Mouse (Mus musculus): ENCODE results near the gene Amigo3. TPM values are rescaled to one million over a fixed set of nuclear protein-coding genes. Genes with fewer than 3 reads are reported as not detected.

The Amigo3 gene
- polyA plus RNA-seq, 1 experiment from 2014 or later: 1.2 TPM

DNA sequence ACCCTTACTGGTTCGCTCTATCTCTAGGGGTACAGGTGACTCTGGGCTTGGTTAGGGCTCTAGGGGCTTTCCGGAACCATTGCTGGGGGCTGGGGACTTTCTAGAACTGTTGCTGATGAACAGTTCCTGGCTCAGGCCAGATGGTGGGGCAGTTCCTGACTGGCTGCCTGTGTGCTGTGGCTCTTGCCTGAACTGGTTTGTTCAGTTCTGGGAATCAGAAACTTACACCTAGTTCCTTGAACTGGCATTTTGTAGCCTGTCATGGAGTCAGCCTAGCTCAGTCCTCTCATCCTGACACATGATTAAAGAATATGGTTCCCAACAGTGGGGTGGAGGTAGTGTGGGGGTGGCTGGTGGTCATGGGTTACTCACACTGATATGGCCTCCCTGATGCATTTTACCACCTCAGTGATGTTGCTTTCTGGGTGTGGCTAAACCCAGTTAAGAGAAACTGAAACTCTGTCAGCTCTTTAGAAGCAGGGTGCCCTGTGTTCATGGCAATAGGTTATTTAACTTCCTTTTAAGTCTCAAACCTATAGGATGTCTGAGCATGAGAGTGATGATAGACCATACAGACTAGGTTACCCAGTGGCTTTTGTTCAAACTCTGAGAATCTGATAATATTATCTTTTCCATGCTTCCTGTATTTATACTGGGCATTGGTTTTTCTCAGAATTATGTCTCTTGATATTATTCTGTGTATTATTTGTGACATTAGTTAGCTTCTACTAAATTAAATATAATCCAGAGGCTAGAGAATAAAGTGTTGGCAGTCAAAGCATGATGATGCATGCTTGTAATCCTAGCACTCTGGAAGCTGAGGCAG is 17.4 kb upstream of the Amigo3 start:
- Histone ChIP-seq H3K27ac (no peak overlapping the region), H3K9ac (no peak overlapping the region), H3K4me3 (replicated peaks) (no peak overlapping the region), H3K9me3 (replicated peaks) (no peaks in the 10 kb centered on the region), H3K4me2 (no peak overlapping the region), H3K4me1 (replicated peaks) (peaks cover 10% of the 10 kb centered on the region), H3K27me3 (no peaks in the 10 kb centered on the region), H3K36me3 (peaks cover 79% of the 10 kb centered on the region)
- WGBS (ENCODE audit: insufficient replicate concordance): 91% methylated on average over 2 of the region's 2 CpGs
- ATAC-seq (ENCODE audit: low read depth) (no peak), DNase-seq (no peak)

DNA sequence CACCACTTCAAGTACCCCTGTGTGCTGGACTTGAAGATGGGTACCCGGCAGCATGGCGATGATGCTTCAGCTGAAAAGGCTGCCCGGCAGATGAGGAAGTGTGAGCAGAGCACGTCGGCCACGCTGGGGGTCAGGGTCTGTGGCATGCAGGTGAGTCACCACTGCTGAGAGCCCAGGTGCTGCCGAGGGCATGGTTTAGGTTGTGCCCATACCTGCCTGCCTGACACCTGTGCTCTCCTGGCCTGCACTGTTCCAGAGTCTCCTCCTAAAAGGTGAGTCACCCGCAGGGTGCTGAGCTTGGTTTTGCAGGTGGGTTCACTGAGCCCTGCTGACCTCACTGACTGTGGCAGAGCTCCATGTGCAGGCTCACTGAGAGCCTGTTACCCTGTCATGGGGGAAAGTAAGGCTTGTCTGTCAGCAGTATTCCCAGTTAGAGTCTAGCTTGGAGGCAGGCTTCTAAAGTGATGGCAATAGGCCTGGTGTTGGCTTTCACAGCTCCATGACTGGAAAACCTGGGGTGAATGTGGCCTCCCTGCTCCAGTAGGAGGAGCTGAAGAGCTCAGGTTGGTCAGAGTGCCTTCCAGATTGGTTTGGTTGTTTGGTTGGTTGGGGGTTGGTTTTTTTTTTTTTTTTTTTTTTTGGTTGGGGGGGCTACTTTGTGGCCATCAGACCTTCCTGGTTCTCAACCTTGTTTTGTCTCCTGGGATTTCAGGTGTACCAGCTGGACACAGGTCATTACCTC is 8.0 kb upstream of the Amigo3 start:
- Histone ChIP-seq H3K4me2 (no peak overlapping the region), H3K4me3 (replicated peaks) (no peak overlapping the region), H3K36me3 (peaks cover 67% of the 10 kb centered on the region), H3K4me1 (replicated peaks) (peaks cover 37% of the 10 kb centered on the region), H3K27me3 (no peaks in the 10 kb centered on the region), H3K9ac (no peak overlapping the region), H3K9me3 (replicated peaks) (no peaks in the 10 kb centered on the region), H3K27ac (no peak overlapping the region)
- WGBS (ENCODE audit: insufficient replicate concordance): 91% methylated on average over 8 of the region's 8 CpGs
- DNase-seq (no peak), ATAC-seq (ENCODE audit: low read depth) (no peak)

GRCm38 (mm10) chr9:108046582-108046981 is 6.4 kb upstream of the Amigo3 start:
- no peak overlapping the region for H3K4me2 ChIP-seq
- 82% methylated on average over 4 of the region's 4 CpGs for WGBS (ENCODE audit: insufficient replicate concordance)
- DNase-seq: no peak

DNA sequence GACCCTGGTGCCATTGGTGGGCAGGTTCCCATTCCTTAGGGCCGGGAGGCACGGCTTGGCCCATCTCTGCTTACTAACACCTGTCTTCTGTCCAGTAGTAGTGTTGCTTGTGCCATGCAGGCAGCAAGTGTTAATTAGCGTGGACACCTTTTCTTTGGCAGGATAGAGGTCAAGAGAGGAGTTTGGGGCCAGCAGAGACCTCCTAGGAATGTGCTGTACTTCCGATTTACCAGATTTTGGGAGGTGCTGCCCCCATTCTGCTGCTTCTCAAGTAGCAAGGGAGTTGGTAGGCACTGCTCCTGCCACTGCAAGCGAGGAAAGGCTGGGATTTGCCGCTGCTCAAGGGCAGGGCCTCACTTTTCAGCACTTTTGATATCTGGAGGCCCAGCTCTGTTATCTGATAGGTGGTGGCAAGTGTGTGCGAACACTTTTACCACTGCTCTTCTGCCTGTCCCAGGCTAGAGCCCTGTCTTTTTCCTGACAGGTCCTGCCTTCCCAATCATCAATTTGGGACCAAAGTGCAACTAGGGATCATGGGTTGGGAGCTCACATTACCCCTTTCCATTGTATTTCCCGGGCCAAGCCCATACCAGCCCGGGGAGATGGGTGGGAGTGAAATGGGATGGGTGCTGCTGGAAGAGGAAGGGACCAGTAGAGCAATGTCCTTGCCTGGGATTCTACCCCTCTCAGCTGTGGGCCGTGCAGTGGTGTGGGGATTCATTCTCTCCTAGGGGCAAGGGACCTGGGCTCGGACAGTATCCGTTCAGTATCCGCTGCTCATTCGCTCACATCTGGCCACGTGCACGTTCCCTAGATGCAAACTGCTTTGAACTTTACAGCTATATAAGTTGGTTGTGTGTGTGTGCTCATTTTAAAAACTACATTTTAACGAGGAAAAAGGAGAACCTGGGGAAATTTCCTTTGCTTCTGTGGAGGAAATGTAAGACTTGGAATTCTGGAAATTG is 5.1 kb upstream of the Amigo3 start:
- Histone ChIP-seq H3K4me2 (peak overlapping the region; percentile 83), H3K27ac (peak overlapping the region; percentile 88), H3K4me1 (replicated peaks) (peaks cover 55% of the 10 kb centered on the region), H3K9ac (peak overlapping the region; percentile 70), H3K36me3 (peaks cover 66% of the 10 kb centered on the region), H3K9me3 (replicated peaks) (no peaks in the 10 kb centered on the region), H3K4me3 (replicated peaks) (peak overlapping the region; percentile 77), H3K27me3 (no peaks in the 10 kb centered on the region)
- peak; percentile 51 for DNase-seq
- ATAC-seq (ENCODE audit: low read depth): peak; percentile 16; the same call in 1 of the 2 replicates
- 37% methylated on average over 17 of the region's 17 CpGs for WGBS (ENCODE audit: insufficient replicate concordance)

More at GRCm38 (mm10) chr9:108046582-108046981, 6.4 kb upstream of the Amigo3 start:
- no peak for ATAC-seq (ENCODE audit: low read depth)
- no peak overlapping the region for H3K4me3 ChIP-seq (replicated peaks)
- H3K36me3 ChIP-seq: peaks cover 70% of the 10 kb centered on the region
- no peaks in the 10 kb centered on the region for H3K27me3 ChIP-seq
- H3K27ac ChIP-seq: peak overlapping the region; percentile 88; the same call in 1 of the 2 replicates
- no peaks in the 10 kb centered on the region for H3K9me3 ChIP-seq (replicated peaks)
- peak overlapping the region; percentile 70; the same call in 1 of the 2 replicates for H3K9ac ChIP-seq
- H3K4me1 ChIP-seq (replicated peaks): peaks cover 46% of the 10 kb centered on the region

DNA sequence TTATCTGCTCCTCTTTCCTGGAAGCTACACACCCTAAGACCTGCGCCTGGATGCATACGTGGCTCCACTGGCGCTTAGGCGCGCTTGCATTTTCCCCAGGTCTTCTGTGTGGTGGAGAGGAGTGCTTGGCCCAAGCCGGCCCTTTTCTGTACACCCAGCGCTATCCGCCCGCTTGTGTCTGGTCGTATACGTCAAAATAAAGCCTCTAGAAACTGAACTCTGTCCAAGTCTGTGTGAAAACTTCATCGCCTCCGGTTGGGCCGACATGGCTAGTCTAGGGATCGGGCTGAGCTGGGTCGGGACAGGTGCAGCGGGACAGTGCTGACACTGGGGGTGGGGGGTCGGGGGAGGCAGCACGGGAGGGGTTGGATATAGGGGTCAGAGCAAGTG is 4.4 kb upstream of the Amigo3 start:
- Histone ChIP-seq H3K4me2 (peak overlapping the region; percentile 83), H3K9ac (peak overlapping the region; percentile 70), H3K27ac (peak overlapping the region; percentile 88), H3K27me3 (no peaks in the 10 kb centered on the region), H3K4me1 (replicated peaks) (peaks cover 62% of the 10 kb centered on the region), H3K4me3 (replicated peaks) (peak overlapping the region; percentile 77), H3K9me3 (replicated peaks) (no peaks in the 10 kb centered on the region), H3K36me3 (peaks cover 67% of the 10 kb centered on the region)
- peak; percentile 4 for ATAC-seq (ENCODE audit: low read depth)
- DNase-seq: peak; percentile 45
- 2% methylated on average over 19 of the region's 19 CpGs for WGBS (ENCODE audit: insufficient replicate concordance)

- H3K9ac ChIP-seq: peak within 1 kb of the TSS; percentile 86
- peak within 1 kb of the TSS; percentile 88 for H3K27ac ChIP-seq
- no peaks in the 10 kb centered on the region for H3K27me3 ChIP-seq
- peak within 1 kb of the TSS; percentile 83 for H3K4me2 ChIP-seq
- peaks cover 69% of the 10 kb centered on the region for H3K36me3 ChIP-seq
- H3K9me3 ChIP-seq (replicated peaks): no peaks in the 10 kb centered on the region
- ATAC-seq (ENCODE audit: low read depth) (peak; percentile 92), DNase-seq (peak; percentile 96)
- WGBS (ENCODE audit: insufficient replicate concordance): under 1% methylated on average over 37 of the region's 39 CpGs
- H3K4me1 ChIP-seq (replicated peaks): peaks cover 67% of the 10 kb centered on the region
- H3K4me3 ChIP-seq (replicated peaks): peak within 1 kb of the TSS; percentile 77
Observed at GRCm38 (mm10) chr9:108049016-108049455, 3.9 kb upstream of the Amigo3 start, which contains the start of gene Gmppb. Gene Gmppb (plus strand): TSS chr9:108049242.

GRCm38 (mm10) chr9:108049561-108050251 is 3.3 kb upstream of the Amigo3 start:
- DNase-seq: no peak
- H3K36me3 ChIP-seq: peaks cover 72% of the 10 kb centered on the region
- ATAC-seq (ENCODE audit: low read depth): no peak

GRCm38 (mm10) chr9:108051184-108051930 is 1.6 kb upstream of the Amigo3 start:
- WGBS (ENCODE audit: insufficient replicate concordance): 92% methylated on average over 15 of the region's 15 CpGs
- Histone ChIP-seq H3K4me2 (no peak overlapping the region), H3K4me3 (replicated peaks) (no peak overlapping the region), H3K4me1 (replicated peaks) (peaks cover 76% of the 10 kb centered on the region), H3K9me3 (replicated peaks) (no peaks in the 10 kb centered on the region), H3K9ac (no peak overlapping the region), H3K27ac (peak overlapping the region; percentile 35), H3K36me3 (peaks cover 72% of the 10 kb centered on the region), H3K27me3 (no peaks in the 10 kb centered on the region)
- no peak for ATAC-seq (ENCODE audit: low read depth)
- DNase-seq: no peak

More at GRCm38 (mm10) chr9:108049561-108050251, 3.3 kb upstream of the Amigo3 start:
- 35% methylated on average over 15 of the region's 15 CpGs for WGBS (ENCODE audit: insufficient replicate concordance)
- H3K9me3 ChIP-seq (replicated peaks): no peaks in the 10 kb centered on the region
- H3K4me1 ChIP-seq (replicated peaks): peaks cover 74% of the 10 kb centered on the region
- peak overlapping the region; percentile 77 for H3K4me3 ChIP-seq (replicated peaks)
- peak overlapping the region; percentile 86 for H3K9ac ChIP-seq
- H3K27me3 ChIP-seq: no peaks in the 10 kb centered on the region
- peak overlapping the region; percentile 83 for H3K27ac ChIP-seq
- H3K4me2 ChIP-seq: peak overlapping the region; percentile 83

DNA sequence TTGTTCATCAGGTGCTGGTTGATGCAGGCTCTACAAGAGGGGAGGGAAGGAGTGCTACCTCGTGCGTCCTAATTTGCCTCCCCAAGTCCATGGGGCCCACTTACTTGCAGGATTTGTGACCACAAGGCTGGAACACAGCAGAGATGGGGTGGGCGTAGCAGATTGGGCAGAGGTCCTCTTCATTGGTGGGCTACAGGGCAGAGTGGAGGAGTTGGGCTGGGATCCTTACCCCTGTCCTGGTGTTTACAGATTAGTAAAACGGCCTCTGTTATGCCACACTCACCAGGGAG is 1.1 kb upstream of the Amigo3 start:
- Histone ChIP-seq H3K4me2 (no peak overlapping the region), H3K36me3 (peaks cover 72% of the 10 kb centered on the region), H3K4me1 (replicated peaks) (peaks cover 71% of the 10 kb centered on the region), H3K27ac (peak overlapping the region; percentile 1; the same call in 1 of the 2 replicates), H3K9me3 (replicated peaks) (no peaks in the 10 kb centered on the region), H3K9ac (no peak overlapping the region), H3K4me3 (replicated peaks) (no peak overlapping the region), H3K27me3 (no peaks in the 10 kb centered on the region)
- 85% methylated on average over 4 of the region's 4 CpGs for WGBS (ENCODE audit: insufficient replicate concordance)
- DNase-seq: no peak
- ATAC-seq (ENCODE audit: low read depth): no peak

DNA sequence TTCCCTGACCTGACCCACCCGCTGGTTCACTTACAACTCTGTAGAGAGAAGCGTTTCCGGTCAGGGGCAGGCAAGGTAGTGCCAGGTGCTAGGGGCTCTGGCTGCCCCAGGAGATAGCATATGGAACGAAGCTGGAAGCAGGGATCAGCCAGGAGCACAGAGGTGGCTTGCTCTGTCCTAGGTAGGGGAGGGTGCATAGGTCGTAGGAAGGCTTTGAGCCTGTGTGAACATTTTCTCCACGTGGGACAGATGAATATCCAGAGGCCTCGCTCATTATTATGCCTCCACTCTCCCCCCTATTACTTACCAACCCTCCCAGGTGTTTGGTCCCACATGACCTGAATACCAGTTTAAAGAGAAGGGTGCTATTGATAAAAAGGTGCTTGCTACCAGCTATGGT is 548 bp upstream of the Amigo3 start:
- WGBS (ENCODE audit: insufficient replicate concordance): 70% methylated on average over 7 of the region's 7 CpGs
- no peak overlapping the region for H3K4me2 ChIP-seq
- H3K27ac ChIP-seq: peak overlapping the region; percentile 14; the same call in 1 of the 2 replicates
- no peak overlapping the region for H3K9ac ChIP-seq
- ATAC-seq (ENCODE audit: low read depth) (no peak), DNase-seq (no peak)
- no peak overlapping the region for H3K4me3 ChIP-seq (replicated peaks)
- no peaks in the 10 kb centered on the region for H3K9me3 ChIP-seq (replicated peaks)
- H3K27me3 ChIP-seq: no peaks in the 10 kb centered on the region
- H3K4me1 ChIP-seq (replicated peaks): peaks cover 66% of the 10 kb centered on the region
- peaks cover 72% of the 10 kb centered on the region for H3K36me3 ChIP-seq

Measured in liver, embryonic 13.5 days (tissue).